Mouse (Mus musculus): Measurements from ENCODE around the gene Pcdh9. TPM values are rescaled to one million over a fixed set of nuclear protein-coding genes. Genes with fewer than 3 reads are reported as not detected.
"Not testable (repeated sequence)": the region's sequence is repeated elsewhere in the genome, so short reads cannot be mapped to it uniquely, and the experiment has no call there.

Gene Pcdh9
- polyA plus RNA-seq, 1 experiment from 2014 or later, result 0.40 TPM

- H3K4me1 ChIP-seq (replicated peaks), result no peaks in the 10 kb centered on the region
- no peak overlapping the region for H3K4me2 ChIP-seq
- ATAC-seq (ENCODE audit: insufficient read depth), result no peak
- H3K36me3 ChIP-seq (replicated peaks), result no peaks in the 10 kb centered on the region
- no peak overlapping the region for H3K9ac ChIP-seq
- H3K9me3 ChIP-seq (replicated peaks), result no peaks in the 10 kb centered on the region
- no peaks in the 10 kb centered on the region for H3K27me3 ChIP-seq
- no peak overlapping the region for H3K27ac ChIP-seq (replicated peaks)
- no peak overlapping the region for H3K4me3 ChIP-seq (replicated peaks)
- 71% methylated on average over 3 of the region's 3 CpGs for WGBS (ENCODE audit: insufficient replicate concordance)
Measured at GRCm38 (mm10) chr14:93284009-93284408, 606.5 kb downstream of the Pcdh9 start.

- Histone ChIP-seq H3K9me3 (replicated peaks) (no peaks in the 10 kb centered on the region), H3K4me1 (replicated peaks) (no peaks in the 10 kb centered on the region), H3K27ac (replicated peaks) (no peak overlapping the region), H3K36me3 (replicated peaks) (no peaks in the 10 kb centered on the region), H3K4me2 (no peak overlapping the region), H3K4me3 (replicated peaks) (no peak overlapping the region), H3K9ac (no peak overlapping the region), H3K27me3 (no peaks in the 10 kb centered on the region)
- ATAC-seq (ENCODE audit: insufficient read depth), result no peak
Measured at GRCm38 (mm10) chr14:93275661-93276060, 614.8 kb downstream of the Pcdh9 start.

GRCm38 (mm10) chr14:93274767-93275166 is 615.7 kb downstream of the Pcdh9 start:
- Histone ChIP-seq H3K4me3 (replicated peaks) (no peak overlapping the region), H3K4me1 (replicated peaks) (no peaks in the 10 kb centered on the region), H3K27ac (replicated peaks) (no peak overlapping the region), H3K9me3 (replicated peaks) (no peaks in the 10 kb centered on the region), H3K36me3 (replicated peaks) (no peaks in the 10 kb centered on the region), H3K4me2 (no peak overlapping the region), H3K27me3 (no peaks in the 10 kb centered on the region), H3K9ac (no peak overlapping the region)
- no peak for ATAC-seq (ENCODE audit: insufficient read depth)

GRCm38 (mm10) chr14:93253411-93253810 is 637.1 kb downstream of the Pcdh9 start:
- Histone ChIP-seq H3K4me1 (replicated peaks) (no peaks in the 10 kb centered on the region), H3K4me3 (replicated peaks) (no peak overlapping the region), H3K27ac (replicated peaks) (no peak overlapping the region), H3K36me3 (replicated peaks) (no peaks in the 10 kb centered on the region), H3K9me3 (replicated peaks) (no peaks in the 10 kb centered on the region), H3K27me3 (no peaks in the 10 kb centered on the region), H3K4me2 (no peak overlapping the region), H3K9ac (no peak overlapping the region)
- ATAC-seq (ENCODE audit: insufficient read depth), result no peak
- 55% methylated on average over 1 of the region's 1 CpGs for WGBS (ENCODE audit: insufficient replicate concordance)

- Histone ChIP-seq H3K27me3 (no peaks in the 10 kb centered on the region), H3K9ac (no peak overlapping the region), H3K9me3 (replicated peaks) (no peaks in the 10 kb centered on the region), H3K27ac (replicated peaks) (no peak overlapping the region), H3K4me1 (replicated peaks) (no peaks in the 10 kb centered on the region), H3K4me3 (replicated peaks) (no peak overlapping the region), H3K4me2 (no peak overlapping the region), H3K36me3 (replicated peaks) (no peaks in the 10 kb centered on the region)
- no peak for ATAC-seq (ENCODE audit: insufficient read depth)
- 52% methylated on average over 3 of the region's 3 CpGs for WGBS (ENCODE audit: insufficient replicate concordance)
Measured at GRCm38 (mm10) chr14:93240263-93240662, 650.2 kb downstream of the Pcdh9 start.

- WGBS (ENCODE audit: insufficient replicate concordance), result 61% methylated on average over 3 of the region's 3 CpGs
- ATAC-seq (ENCODE audit: insufficient read depth), result no peak
- no peak overlapping the region for H3K9ac ChIP-seq
- no peaks in the 10 kb centered on the region for H3K4me1 ChIP-seq (replicated peaks)
- H3K9me3 ChIP-seq (replicated peaks), result no peaks in the 10 kb centered on the region
- H3K4me3 ChIP-seq (replicated peaks), result no peak overlapping the region
- no peak overlapping the region for H3K27ac ChIP-seq (replicated peaks)
- H3K36me3 ChIP-seq (replicated peaks), result no peaks in the 10 kb centered on the region
- H3K27me3 ChIP-seq, result no peaks in the 10 kb centered on the region
- H3K4me2 ChIP-seq, result no peak overlapping the region
Measured at GRCm38 (mm10) chr14:93234333-93234732, 656.1 kb downstream of the Pcdh9 start.

- Histone ChIP-seq H3K27me3 (no peaks in the 10 kb centered on the region), H3K36me3 (replicated peaks) (no peaks in the 10 kb centered on the region), H3K9me3 (replicated peaks) (no peaks in the 10 kb centered on the region), H3K27ac (replicated peaks) (no peak overlapping the region), H3K9ac (no peak overlapping the region), H3K4me2 (no peak overlapping the region), H3K4me1 (replicated peaks) (no peaks in the 10 kb centered on the region), H3K4me3 (replicated peaks) (no peak overlapping the region)
- 51% methylated on average over 6 of the region's 6 CpGs for WGBS (ENCODE audit: insufficient replicate concordance)
- ATAC-seq (ENCODE audit: insufficient read depth), result no peak
Measured at GRCm38 (mm10) chr14:93233599-93233998, 656.9 kb downstream of the Pcdh9 start.

- not testable (repeated sequence) for ATAC-seq (ENCODE audit: insufficient read depth); H3K27ac ChIP-seq (replicated peaks)
Measured at GRCm38 (mm10) chr14:93214846-93215245, 675.6 kb downstream of the Pcdh9 start.

GRCm38 (mm10) chr14:93199791-93200190 is 690.7 kb downstream of the Pcdh9 start:
- Histone ChIP-seq H3K27me3 (no peaks in the 10 kb centered on the region), H3K36me3 (replicated peaks) (no peaks in the 10 kb centered on the region), H3K27ac (replicated peaks) (no peak overlapping the region), H3K4me2 (no peak overlapping the region), H3K9ac (no peak overlapping the region), H3K4me1 (replicated peaks) (no peaks in the 10 kb centered on the region), H3K4me3 (replicated peaks) (no peak overlapping the region), H3K9me3 (replicated peaks) (no peaks in the 10 kb centered on the region)
- WGBS (ENCODE audit: insufficient replicate concordance), result 35% methylated on average over 2 of the region's 2 CpGs
- no peak for ATAC-seq (ENCODE audit: insufficient read depth)

More at GRCm38 (mm10) chr14:93214846-93215245, 675.6 kb downstream of the Pcdh9 start:
- H3K27me3 ChIP-seq; H3K36me3 ChIP-seq (replicated peaks); H3K4me1 ChIP-seq (replicated peaks); H3K9me3 ChIP-seq (replicated peaks); H3K9ac ChIP-seq; H3K4me3 ChIP-seq (replicated peaks); H3K4me2 ChIP-seq: not testable (repeated sequence)
- WGBS (ENCODE audit: insufficient replicate concordance), result 79% methylated on average over 10 of the region's 15 CpGs

- Histone ChIP-seq H3K4me1 (replicated peaks) (no peaks in the 10 kb centered on the region), H3K4me2 (no peak overlapping the region), H3K9me3 (replicated peaks) (no peaks in the 10 kb centered on the region), H3K27me3 (no peaks in the 10 kb centered on the region), H3K36me3 (replicated peaks) (no peaks in the 10 kb centered on the region), H3K4me3 (replicated peaks) (no peak overlapping the region), H3K9ac (no peak overlapping the region), H3K27ac (replicated peaks) (no peak overlapping the region)
- ATAC-seq (ENCODE audit: insufficient read depth), result no peak
- 71% methylated on average over 9 of the region's 9 CpGs for WGBS (ENCODE audit: insufficient replicate concordance)
Measured at GRCm38 (mm10) chr14:93182606-93183491, 707.6 kb downstream of the Pcdh9 start.

GRCm38 (mm10) chr14:93169201-93169600 is 721.3 kb downstream of the Pcdh9 start:
- H3K9me3 ChIP-seq (replicated peaks), result no peaks in the 10 kb centered on the region
- ATAC-seq (ENCODE audit: insufficient read depth), result no peak
- H3K4me1 ChIP-seq (replicated peaks), result no peaks in the 10 kb centered on the region
- H3K9ac ChIP-seq, result no peak overlapping the region
- H3K27me3 ChIP-seq, result no peaks in the 10 kb centered on the region
- H3K4me3 ChIP-seq (replicated peaks), result no peak overlapping the region
- no peak overlapping the region for H3K4me2 ChIP-seq
- no peak overlapping the region for H3K27ac ChIP-seq (replicated peaks)
- H3K36me3 ChIP-seq (replicated peaks), result no peaks in the 10 kb centered on the region

GRCm38 (mm10) chr14:93168367-93168766 is 722.1 kb downstream of the Pcdh9 start:
- H3K4me3 ChIP-seq (replicated peaks), result no peak overlapping the region
- 55% methylated on average over 2 of the region's 2 CpGs for WGBS (ENCODE audit: insufficient replicate concordance)
- no peaks in the 10 kb centered on the region for H3K9me3 ChIP-seq (replicated peaks)
- H3K36me3 ChIP-seq (replicated peaks), result no peaks in the 10 kb centered on the region
- no peaks in the 10 kb centered on the region for H3K27me3 ChIP-seq
- H3K9ac ChIP-seq, result no peak overlapping the region
- H3K27ac ChIP-seq (replicated peaks), result no peak overlapping the region
- no peak overlapping the region for H3K4me2 ChIP-seq
- ATAC-seq (ENCODE audit: insufficient read depth), result no peak
- no peaks in the 10 kb centered on the region for H3K4me1 ChIP-seq (replicated peaks)
